Mouse (Mus musculus) spleen, adult 2 months (tissue): ENCODE measurements around the gene Cdk10. TPM values are rescaled to one million over a fixed set of nuclear protein-coding genes. Genes with fewer than 3 reads are reported as not detected.
A peak's percentile ranks its signal among the peaks of the same experiment; 100 is the strongest.
"Not testable (repeated sequence)": the region's sequence is repeated elsewhere in the genome, so short reads cannot be mapped to it uniquely, and the experiment has no call there.

Experiments
- DNase-seq, 2 experiments: peaks; one replicate each; pipeline versions ENCODE4 v3.0.0 to v3.0.0-alpha.2; 2012 to 2021; ENCODE audit warnings: low spot score in 2 of 2, low read depth in 1 of 2
- H3K27ac ChIP-seq: fragments of 200-500 bp; 2 replicates; pipeline ENCODE4 v1.5.1; 2012; ENCODE audit warnings: low read length, inconsistent platforms; ENCODE audit not compliant: insufficient read depth
- H3K27me3 ChIP-seq: fragments of 200-500 bp; 2 replicates; pipeline ENCODE4 v1.6.1; 2012; ENCODE audit warnings: mild to moderate bottlenecking, moderate library complexity, low read length, inconsistent platforms; ENCODE audit not compliant: control insufficient read depth, insufficient read depth
- H3K36me3 ChIP-seq: fragments of 200-500 bp; 2 replicates; pipeline ENCODE4 v1.6.1; 2012; ENCODE audit warnings: mild to moderate bottlenecking, low read length, inconsistent platforms; ENCODE audit not compliant: control insufficient read depth, insufficient read depth
- H3K4me1 ChIP-seq: fragments of 200-500 bp; 2 replicates; pipeline ENCODE4 v1.6.1; 2011; ENCODE audit warnings: inconsistent platforms; ENCODE audit not compliant: control insufficient read depth, insufficient read depth, insufficient read length
- H3K4me3 ChIP-seq: fragments of 200-500 bp; 2 replicates; pipeline ENCODE4 v1.5.1; 2011; ENCODE audit warnings: mild to moderate bottlenecking, inconsistent platforms; ENCODE audit not compliant: insufficient read depth, insufficient read length; ENCODE audit errors: extremely low read depth
- CTCF ChIP-seq: fragments of 200-500 bp; IDR thresholded peaks from 2 replicates; pipeline ENCODE4 v1.5.1; 2011; ENCODE audit warnings: mild to moderate bottlenecking, inconsistent platforms; ENCODE audit not compliant: insufficient read depth, insufficient read length, insufficient replicate concordance; ENCODE audit errors: extremely low read depth
- POLR2A ChIP-seq: fragments of 200-500 bp; IDR thresholded peaks from 2 replicates; pipeline ENCODE4 v1.6.1; 2011; ENCODE audit warnings: low read depth, low read length, inconsistent platforms
- WGBS: fragments of 180-500 bp; shearing (Covaris S2); methylation state at CpG from one replicate; pipeline ENCODE4 v1.1.7; 2018; 5-methylcytosine and 5-hydroxymethylcytosine counted together
- polyA plus RNA-seq: library from polyadenylated mRNA; depleted of rRNA; stranded (reverse); fragments of >200 nt; gene quantifications from 2 replicates; pipeline ENCODE4 v1.2.3, GENCODE M21; 2012

Cdk10 gene
- polyA plus RNA-seq, 1 experiment: 39.2 TPM

DNA sequence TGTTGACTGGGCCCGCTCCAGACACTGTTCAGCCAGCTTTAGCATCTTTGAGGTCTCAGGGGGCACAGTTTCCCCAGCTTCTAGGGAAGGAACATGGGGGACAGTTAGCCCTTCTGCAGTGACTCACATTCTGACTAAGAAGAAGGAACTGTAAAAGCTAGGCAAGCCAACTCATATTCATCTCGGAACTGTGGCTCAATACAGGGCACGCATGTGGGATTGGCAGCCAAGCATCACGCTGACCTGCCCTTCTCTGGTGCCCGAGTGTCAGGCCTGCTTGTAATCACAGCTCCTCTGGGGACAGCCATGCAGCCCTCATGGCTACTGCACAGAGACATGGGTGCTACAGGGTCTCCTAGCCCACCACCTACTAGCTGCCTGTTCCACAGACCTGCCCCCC, 26.3 kb downstream of the Cdk10 start:
- Histone ChIP-seq H3K4me1 (peaks cover 10% of the 10 kb centered on the region), H3K27me3 (no peaks in the 10 kb centered on the region), H3K27ac (no peak overlapping the region), H3K4me3 (no peak overlapping the region), H3K36me3 (peaks cover 22% of the 10 kb centered on the region)
- DNase-seq: no peak
- 85% methylated on average over 5 of the region's 5 CpGs for WGBS
- TF ChIP-seq POLR2A: no peak
- TF ChIP-seq CTCF: no peak

DNA sequence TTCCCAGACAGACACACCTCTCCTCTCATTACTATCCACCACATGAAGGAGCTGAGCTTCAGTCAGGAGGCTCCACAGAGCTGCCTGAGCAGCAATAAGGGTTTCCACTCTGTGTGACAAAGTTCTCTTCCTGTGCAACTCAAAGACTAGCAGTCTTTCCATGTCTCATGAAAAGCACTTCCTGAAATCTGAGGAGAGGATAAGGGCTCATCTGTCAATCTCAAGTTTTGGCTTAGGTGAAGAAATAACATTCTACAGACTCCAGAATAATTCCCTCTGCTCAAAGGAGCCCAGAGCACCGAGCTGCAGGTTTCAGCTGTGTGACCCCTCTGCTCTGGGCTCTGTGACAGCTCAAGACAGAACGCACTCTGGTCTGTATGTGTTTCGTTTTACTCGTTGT, 28.3 kb downstream of the Cdk10 start:
- no peak overlapping the region for H3K27ac ChIP-seq
- WGBS: 43% methylated on average over 4 of the region's 4 CpGs
- H3K4me3 ChIP-seq: no peak overlapping the region
- peaks cover 10% of the 10 kb centered on the region for H3K4me1 ChIP-seq
- no peak for DNase-seq
- peaks cover 21% of the 10 kb centered on the region for H3K36me3 ChIP-seq
- TF ChIP-seq CTCF: no peak
- no peak for TF ChIP-seq POLR2A
- no peaks in the 10 kb centered on the region for H3K27me3 ChIP-seq

DNA sequence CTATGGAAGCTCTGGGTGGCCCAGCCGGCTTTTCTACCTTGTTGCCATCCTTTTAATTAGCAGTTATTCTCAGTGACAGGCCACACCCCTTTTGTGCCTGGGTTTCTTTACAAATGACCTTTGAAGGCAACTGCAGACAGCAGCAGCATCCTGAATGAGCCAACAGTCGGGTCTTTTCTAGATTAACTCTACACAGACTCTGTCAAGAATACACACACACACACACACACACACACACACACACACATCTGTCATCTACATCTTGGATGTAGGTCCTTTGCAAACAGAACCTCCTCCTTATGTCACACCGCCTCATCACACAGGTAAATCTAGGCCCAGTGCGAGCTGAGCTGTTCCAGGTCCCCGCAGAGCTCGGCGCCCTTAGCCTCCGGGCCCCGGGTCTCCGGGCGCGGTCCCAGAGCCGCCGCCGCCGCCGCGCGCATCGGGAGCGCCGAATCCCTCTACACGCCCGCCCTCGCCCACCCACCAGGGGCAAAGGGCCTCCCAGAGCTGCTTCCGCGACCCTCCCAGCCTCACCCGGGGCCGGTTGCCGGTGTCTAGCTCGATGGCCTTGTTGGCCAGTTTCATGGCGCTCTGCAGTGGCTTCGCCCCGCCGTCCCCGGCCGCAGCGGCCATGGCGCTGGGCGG, 28.9 kb downstream of the Cdk10 start:
- H3K4me3 ChIP-seq: peak overlapping the region; percentile 92
- under 1% methylated on average over 40 of the region's 40 CpGs for WGBS
- H3K27ac ChIP-seq: peak overlapping the region; percentile 77
- no peak for DNase-seq
- peaks cover 10% of the 10 kb centered on the region for H3K4me1 ChIP-seq
- H3K36me3 ChIP-seq: peaks cover 21% of the 10 kb centered on the region
- TF ChIP-seq POLR2A (no peak), CTCF (no peak)
- no peaks in the 10 kb centered on the region for H3K27me3 ChIP-seq

DNA sequence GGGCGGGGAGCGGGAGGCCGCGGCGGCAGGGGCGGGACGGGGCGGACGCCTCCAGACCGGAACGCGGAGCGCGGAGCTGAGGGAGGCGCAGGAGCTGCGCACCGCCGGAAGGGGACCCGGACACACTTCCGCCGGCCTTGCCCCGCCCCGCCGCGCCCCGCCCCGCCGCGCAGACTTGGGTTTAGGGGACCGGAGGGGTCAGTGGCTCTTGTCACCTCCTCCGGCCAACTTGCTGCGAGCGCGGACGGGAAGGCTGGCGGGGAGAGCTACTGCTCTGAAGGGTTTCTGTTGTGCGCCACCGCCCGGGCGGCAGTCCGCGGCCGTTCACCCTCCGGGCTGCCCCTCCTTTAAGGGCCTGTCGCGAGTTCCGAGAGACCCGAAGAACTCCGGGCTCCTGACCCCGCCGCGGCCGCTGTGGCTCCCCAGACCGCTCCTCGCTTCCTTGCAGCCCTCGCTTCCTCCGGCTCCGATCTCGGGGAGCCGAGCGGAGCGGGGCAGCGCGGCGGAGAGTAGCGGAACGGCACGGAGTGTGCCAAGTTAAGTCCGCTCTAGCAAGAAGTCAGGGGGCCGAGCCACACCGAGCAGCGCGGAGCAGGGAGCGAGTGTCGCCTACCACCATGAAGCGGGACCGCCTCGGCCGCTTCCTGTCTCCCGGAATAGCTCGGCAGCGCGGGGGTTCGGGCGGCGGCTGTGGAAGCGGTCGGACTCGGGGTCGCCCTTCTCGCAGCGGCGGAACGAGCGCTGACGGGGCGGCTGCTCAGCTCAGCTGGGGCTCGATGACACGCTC, 29.6 kb downstream of the Cdk10 start, which contains the start of the genes Zfp276 and Vps9d1:
Gene Zfp276 (plus strand): TSS at position 97 of the 787 bp plus-strand sequence.
Gene Vps9d1 (minus strand): TSS at position 250 of the 787 bp plus-strand sequence.
- H3K27ac ChIP-seq: peak within 1 kb of the TSS; percentile 78
- DNase-seq: peak; percentile 56 to 77

DNA sequence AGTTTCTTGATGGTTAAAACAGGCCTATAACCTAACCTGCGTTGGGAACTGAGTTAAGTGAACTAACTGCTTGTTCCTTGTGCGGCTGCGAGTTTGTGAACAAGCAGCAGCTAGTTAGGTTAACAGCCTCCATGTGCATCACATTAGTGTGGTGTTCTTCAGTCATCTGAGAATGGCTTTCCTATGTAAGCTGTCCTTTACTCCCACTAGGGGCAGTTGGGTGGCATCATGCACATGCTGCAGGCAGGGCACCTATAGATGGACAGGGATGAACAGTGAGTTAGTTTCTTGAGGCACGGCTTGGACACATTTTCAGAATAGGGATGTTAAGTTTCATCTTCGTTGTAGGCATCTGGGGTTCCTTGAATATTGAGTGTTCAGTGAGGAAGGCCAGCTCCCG, 30.5 kb downstream of the Cdk10 start:
- Histone ChIP-seq H3K36me3 (peaks cover 27% of the 10 kb centered on the region), H3K27ac (no peak overlapping the region), H3K4me1 (peaks cover 10% of the 10 kb centered on the region), H3K27me3 (no peaks in the 10 kb centered on the region), H3K4me3 (peak overlapping the region; percentile 92)
- TF ChIP-seq POLR2A (no peak), CTCF (no peak)
- 70% methylated on average over 6 of the region's 6 CpGs for WGBS
- no peak for DNase-seq

More for the DNA sequence above, 29.6 kb downstream of the Cdk10 start, which contains the start of the genes Zfp276 and Vps9d1:
- H3K36me3 ChIP-seq: peaks cover 21% of the 10 kb centered on the region
- WGBS: 1% methylated on average over 94 of the region's 99 CpGs
- peaks cover 10% of the 10 kb centered on the region for H3K4me1 ChIP-seq
- peak within 1 kb of the TSS; percentile 92 for H3K4me3 ChIP-seq
- TF ChIP-seq POLR2A: no peak
- H3K27me3 ChIP-seq: no peaks in the 10 kb centered on the region

DNA sequence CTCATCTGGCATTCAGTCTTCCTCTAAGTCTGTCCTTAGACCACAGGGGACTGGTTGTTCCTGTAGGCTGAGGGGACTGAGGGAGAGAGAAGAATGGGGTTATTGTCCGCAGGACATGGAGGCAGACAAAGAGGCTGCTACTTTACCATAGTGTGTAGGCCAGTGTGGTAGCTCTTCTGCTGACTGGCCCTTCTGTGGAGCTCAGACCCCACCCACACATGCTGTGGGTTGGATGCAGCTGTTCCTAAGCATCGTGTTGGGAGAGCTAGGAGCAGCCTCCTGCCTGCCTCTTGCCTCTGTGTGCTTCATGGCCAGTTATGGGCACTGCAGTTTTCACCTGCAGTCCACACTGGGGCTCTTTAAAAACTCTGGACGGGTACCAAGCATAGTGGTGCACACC, 32.5 kb downstream of the Cdk10 start:
- Histone ChIP-seq H3K27me3 (no peaks in the 10 kb centered on the region), H3K4me3 (no peak overlapping the region), H3K4me1 (peaks cover 10% of the 10 kb centered on the region), H3K27ac (no peak overlapping the region), H3K36me3 (peaks cover 27% of the 10 kb centered on the region)
- 92% methylated on average over 3 of the region's 3 CpGs for WGBS
- TF ChIP-seq CTCF: no peak
- no peak for TF ChIP-seq POLR2A
- DNase-seq: no peak

DNA sequence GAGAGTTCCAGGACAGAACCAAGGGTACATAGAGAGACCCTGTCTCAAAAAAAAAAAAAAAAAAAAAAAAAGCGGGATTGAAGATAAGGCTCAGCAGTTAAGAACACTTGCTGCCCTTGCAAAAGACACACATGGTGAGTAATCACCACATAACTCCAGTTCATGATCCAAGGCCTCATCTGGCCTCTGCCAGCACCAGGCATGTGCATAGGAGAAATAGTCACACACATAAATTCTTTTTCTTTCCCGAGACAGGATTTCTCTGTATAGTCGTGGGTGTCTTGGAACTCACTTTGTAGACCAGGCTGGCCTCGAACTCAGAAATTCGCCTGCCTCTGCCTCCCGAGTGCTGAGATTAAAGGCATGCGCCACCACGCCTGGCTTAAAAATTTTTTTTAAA, 33.0 kb downstream of the Cdk10 start:
- peaks cover 27% of the 10 kb centered on the region for H3K36me3 ChIP-seq
- WGBS: 90% methylated on average over 8 of the region's 8 CpGs
- not testable (repeated sequence) for H3K4me3 ChIP-seq, H3K27ac ChIP-seq, H3K27me3 ChIP-seq, H3K4me1 ChIP-seq, DNase-seq
